Mouse (Mus musculus): Measurements from ENCODE around the gene Ankfn1.
A peak's percentile ranks its signal among the peaks of the same experiment; 100 is the strongest.

Gene Ankfn1

GRCm38 (mm10) chr11:89370941-89371340 lies 406.5 kb downstream of the Ankfn1 start:
- no peak for DNase-seq (ENCODE audit: inconsistent ontology term)

- DNase-seq (ENCODE audit: inconsistent ontology term): no peak
Observed at GRCm38 (mm10) chr11:89370373-89370772, 407.1 kb downstream of the Ankfn1 start.

GRCm38 (mm10) chr11:89363981-89364380 lies 413.5 kb downstream of the Ankfn1 start:
- no peak for DNase-seq (ENCODE audit: inconsistent ontology term)

- no peak for DNase-seq (ENCODE audit: inconsistent ontology term)
Observed at GRCm38 (mm10) chr11:89360895-89361294, 416.6 kb downstream of the Ankfn1 start.

- no peak for DNase-seq (ENCODE audit: inconsistent ontology term)
Observed at GRCm38 (mm10) chr11:89358546-89358945, 418.9 kb downstream of the Ankfn1 start.

- peak; percentile 42 for DNase-seq (ENCODE audit: inconsistent ontology term)
Observed at GRCm38 (mm10) chr11:89356479-89356878, 421.0 kb downstream of the Ankfn1 start.

- DNase-seq (ENCODE audit: inconsistent ontology term): no peak
Observed at GRCm38 (mm10) chr11:89356018-89356417, 421.4 kb downstream of the Ankfn1 start.

GRCm38 (mm10) chr11:89340238-89340637 lies 437.2 kb downstream of the Ankfn1 start:
- no peak for DNase-seq (ENCODE audit: inconsistent ontology term)

Measured in Muller cell, postnatal 12 days (primary cell).